Mouse (Mus musculus): ENCODE data around the gene Mfsd12.

The Mfsd12 gene

GRCm38 (mm10) chr10:81395865-81396264 lies 38.6 kb downstream of the Mfsd12 start:
- TF ChIP-seq GATA4 (IDR thresholded peaks at IDR 0.05; ENCODE audit: insufficient replicate concordance, low read length), result no peak

GRCm38 (mm10) chr10:81396749-81397148 lies 39.5 kb downstream of the Mfsd12 start:
- no peak for TF ChIP-seq GATA4 (IDR thresholded peaks at IDR 0.05; ENCODE audit: insufficient replicate concordance, low read length)

GRCm38 (mm10) chr10:81399296-81399695 lies 42.0 kb downstream of the Mfsd12 start:
- no peak for TF ChIP-seq GATA4 (IDR thresholded peaks at IDR 0.05; ENCODE audit: insufficient replicate concordance, low read length)

- no peak for TF ChIP-seq GATA4 (IDR thresholded peaks at IDR 0.05; ENCODE audit: insufficient replicate concordance, low read length)
Measured at GRCm38 (mm10) chr10:81399798-81400308, 42.6 kb downstream of the Mfsd12 start.

GRCm38 (mm10) chr10:81400371-81401204 lies 43.3 kb downstream of the Mfsd12 start:
- no peak for TF ChIP-seq GATA4 (IDR thresholded peaks at IDR 0.05; ENCODE audit: insufficient replicate concordance, low read length)

DNA sequence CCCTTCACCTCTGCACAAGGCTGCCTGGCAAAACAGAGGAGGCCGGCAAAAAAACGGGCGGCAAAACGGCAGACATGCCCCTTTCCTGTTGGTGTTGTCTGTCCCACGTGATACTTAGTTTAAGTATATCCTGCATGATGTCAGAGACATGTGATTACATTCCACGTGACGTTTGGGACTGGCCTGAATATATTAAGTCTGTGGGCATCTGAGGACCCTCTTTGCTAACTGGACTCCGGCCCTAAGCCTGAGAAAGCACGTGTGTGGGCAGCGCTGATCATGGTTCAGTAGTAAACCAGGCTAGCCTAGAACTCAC lies 43.9 kb downstream of the Mfsd12 start:
- TF ChIP-seq GATA4 (IDR thresholded peaks at IDR 0.05; ENCODE audit: insufficient replicate concordance, low read length), result no peak

DNA sequence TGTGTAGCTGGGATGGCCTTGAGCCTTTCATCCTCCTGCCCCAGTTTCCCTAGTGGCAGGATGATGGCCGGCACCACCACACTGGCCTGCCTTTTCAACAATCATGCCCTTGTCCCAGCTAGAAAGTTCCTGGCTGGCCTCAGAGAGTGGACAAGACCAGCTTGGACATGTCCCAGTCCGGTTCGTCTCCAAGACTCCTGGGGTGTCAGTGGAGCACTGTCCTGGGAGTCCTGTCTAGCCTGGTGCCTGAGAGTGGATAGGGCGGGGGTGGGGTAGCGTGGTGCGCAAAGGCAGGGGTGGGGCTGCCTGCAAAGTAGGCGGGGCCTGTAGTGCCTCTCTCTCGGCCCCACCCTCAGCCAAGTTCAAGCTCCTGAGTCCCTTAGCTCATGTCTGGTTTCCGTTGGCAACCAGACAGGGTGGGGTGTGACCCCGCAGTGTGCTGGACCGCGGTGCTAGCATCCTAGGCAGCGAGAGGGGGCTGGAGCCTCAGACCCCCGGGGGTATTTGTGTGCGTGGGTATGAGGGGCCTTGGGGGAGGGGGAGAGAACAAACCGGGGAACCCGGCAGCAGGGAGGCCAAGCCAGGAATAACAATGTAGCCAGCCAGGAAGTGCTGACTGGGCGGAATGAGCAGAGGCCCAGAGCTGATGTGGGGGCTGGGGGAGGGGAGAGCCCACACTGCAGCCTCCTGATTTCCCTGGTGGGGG lies 44.4 kb downstream of the Mfsd12 start:
- TF ChIP-seq GATA4 (IDR thresholded peaks at IDR 0.05; ENCODE audit: insufficient replicate concordance, low read length), result no peak; the same call in 1 of the 2 replicates

- TF ChIP-seq GATA4 (IDR thresholded peaks at IDR 0.05; ENCODE audit: insufficient replicate concordance, low read length), result no peak; the same call in 1 of the 2 replicates
Measured at GRCm38 (mm10) chr10:81402227-81402765, 45.0 kb downstream of the Mfsd12 start.

DNA sequence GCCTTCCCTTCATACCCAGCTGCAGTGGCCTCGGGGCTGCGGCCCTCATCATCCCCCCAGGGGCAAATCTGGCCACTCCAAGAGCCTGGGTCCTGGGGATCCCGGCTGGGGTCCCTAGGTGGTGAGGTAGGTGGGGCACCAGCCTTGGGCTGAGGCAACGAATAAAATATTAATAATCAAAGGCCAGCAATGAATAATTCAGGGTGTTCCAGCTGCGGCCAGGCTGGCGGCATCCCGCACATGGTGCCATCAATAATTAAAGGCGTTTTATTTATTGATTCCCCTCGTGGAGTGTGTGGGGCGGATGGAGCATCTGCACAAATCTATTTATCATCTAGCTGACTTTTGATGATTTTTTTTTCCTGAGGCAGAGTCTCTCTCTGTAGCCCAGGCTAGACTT lies 46.2 kb downstream of the Mfsd12 start:
- TF ChIP-seq GATA4 (IDR thresholded peaks at IDR 0.05; ENCODE audit: insufficient replicate concordance, low read length), result no peak

- no peak for TF ChIP-seq GATA4 (IDR thresholded peaks at IDR 0.05; ENCODE audit: insufficient replicate concordance, low read length)
Measured at GRCm38 (mm10) chr10:81404082-81404481, 46.8 kb downstream of the Mfsd12 start.

GRCm38 (mm10) chr10:81404720-81405119 lies 47.4 kb downstream of the Mfsd12 start:
- peak; percentile 35; the same call in 1 of the 2 replicates for TF ChIP-seq GATA4 (IDR thresholded peaks at IDR 0.05; ENCODE audit: insufficient replicate concordance, low read length)

- TF ChIP-seq GATA4 (IDR thresholded peaks at IDR 0.05; ENCODE audit: insufficient replicate concordance, low read length), result no peak
Measured at GRCm38 (mm10) chr10:81405588-81406201, 48.4 kb downstream of the Mfsd12 start.

GRCm38 (mm10) chr10:81406504-81407440 lies 49.5 kb downstream of the Mfsd12 start:
- TF ChIP-seq GATA4 (IDR thresholded peaks at IDR 0.05; ENCODE audit: insufficient replicate concordance, low read length), result no peak
